Comparison of ENCODE assay signal across 23 mouse cellular contexts in genomic region chr4:45524602-45525001, GRCm38 (mm10). TPM values are rescaled to one million over a fixed set of nuclear protein-coding genes. Genes with fewer than 3 reads are reported as not detected.
A peak's percentile ranks its signal among the peaks of the same experiment; 100 is the strongest.
DNase-seq lines count a peak whose midpoint lies in the region; ATAC-seq and TF ChIP-seq lines count a peak whose summit lies in the region.
"Had no signal": no experiment of that assay in that cellular context is flagged by ENCODE, and none has a peak within 500 bp of the region (broad histone marks: within the 10 kb centered on the region; RNA-seq: fewer than 3 reads in every experiment).

No protein-coding gene starts in this region.

- WGBS in kidney, adult 2 months, result 88% methylated on average over 4 of the region's 4 CpGs
- 79% methylated on average over 4 of the region's 4 CpGs for WGBS in liver, adult 2 months
- WGBS in liver, postnatal 0 days (ENCODE audit: insufficient replicate concordance), result 67% methylated on average over 4 of the region's 4 CpGs

- no peak for TF ChIP-seq POLR2A in kidney, adult 2 months (IDR thresholded peaks at IDR 0.05; ENCODE audit: low read depth, low read length)
- no peak for TF ChIP-seq POLR2A in liver, adult 2 months (IDR thresholded peaks at IDR 0.05; ENCODE audit: extremely low read depth, insufficient read depth, low read length)
- TF ChIP-seq POLR2A in myocyte (IDR thresholded peaks at IDR 0.05; ENCODE audit: insufficient read length, low read depth), result no peak

- 0 out of 2 replicates have a peak overlapping the region, but pooled peaks have one; percentile 6 for H3K27ac ChIP-seq in kidney, adult 2 months (ENCODE audit: insufficient read depth, low read depth, low read length)
- H3K27ac ChIP-seq in liver, adult 2 months (replicated peaks; ENCODE audit: insufficient read depth, low read depth, low read length), result peak overlapping the region; percentile 54
- H3K27ac ChIP-seq in liver, postnatal 0 days (ENCODE audit: low read depth), result no peak overlapping the region
- H3K27ac ChIP-seq: embryonic facial prominence, embryonic 12.5 days; forebrain, embryonic 12.5 days; hindbrain, embryonic 12.5 days had no signal

- H3K4me3 ChIP-seq in kidney, adult 2 months (ENCODE audit: insufficient read depth, low read depth, low read length), result no peak overlapping the region
- H3K4me3 ChIP-seq in liver, adult 2 months (ENCODE audit: insufficient read depth, low read depth, low read length), result no peak overlapping the region
- H3K4me3 ChIP-seq in liver, postnatal 0 days (ENCODE audit: low read depth, low read length), result no peak overlapping the region
- H3K4me3 ChIP-seq in myocyte, result no peak overlapping the region
- H3K4me3 ChIP-seq: embryonic facial prominence, embryonic 12.5 days; forebrain, embryonic 12.5 days; hindbrain, embryonic 12.5 days had no signal

- intact Hi-C loops in left cerebral cortex, postnatal 25 days (cut with DNase I), result loop anchor here (5.0 kb wide), 1 partner anchor 77 kb away; no protein-coding TSS in a partner anchor

- no peaks in the 10 kb centered on the region for H3K27me3 ChIP-seq in kidney, adult 2 months (replicated peaks; ENCODE audit: control insufficient read depth, insufficient read depth, low read length)
- H3K27me3 ChIP-seq in liver, adult 2 months (ENCODE audit: control insufficient read depth, insufficient read depth, low read length), result no peaks in the 10 kb centered on the region
- peaks cover 17% of the 10 kb centered on the region for H3K27me3 ChIP-seq in liver, postnatal 0 days (ENCODE audit: insufficient read depth, low read length)
- H3K27me3 ChIP-seq in myocyte (ENCODE audit: control insufficient read depth, insufficient read depth, insufficient read length), result no peaks in the 10 kb centered on the region
- H3K27me3 ChIP-seq: embryonic facial prominence, embryonic 12.5 days; Patski had no signal

- H3K9me3 ChIP-seq in liver, postnatal 0 days (ENCODE audit: low read length), result no peaks in the 10 kb centered on the region
- H3K9me3 ChIP-seq: embryonic facial prominence, embryonic 12.5 days; forebrain, embryonic 12.5 days; hindbrain, embryonic 12.5 days had no signal

- no peak for TF ChIP-seq CTCF in kidney, adult 2 months (conservative IDR thresholded peaks at IDR 0.05; ENCODE audit: insufficient read depth, insufficient read length, low read depth, low read length)
- no peak for TF ChIP-seq CTCF in liver, adult 2 months (IDR thresholded peaks at IDR 0.05; ENCODE audit: low read depth, low read length)
- no peak for TF ChIP-seq CTCF in liver, postnatal 0 days (IDR thresholded peaks at IDR 0.05; ENCODE audit: low read depth)

- H3K4me1 ChIP-seq in kidney, adult 2 months (ENCODE audit: control insufficient read depth, insufficient read depth, low read length), result peaks cover 59% of the 10 kb centered on the region
- peaks cover 54% of the 10 kb centered on the region for H3K4me1 ChIP-seq in liver, adult 2 months (ENCODE audit: control insufficient read depth, insufficient read depth, low read length)
- H3K4me1 ChIP-seq in liver, postnatal 0 days (ENCODE audit: insufficient read depth), result peaks cover 58% of the 10 kb centered on the region

- no peak for TF ChIP-seq EP300 in liver, postnatal 0 days (IDR thresholded peaks at IDR 0.05; ENCODE audit: low read depth)

- no peak overlapping the region for H3ac ChIP-seq in myocyte (ENCODE audit: control insufficient read depth, insufficient read length)

- H3K79me2 ChIP-seq in liver, adult 2 months (ENCODE audit: control insufficient read depth, insufficient read depth, low read length), result peaks cover 46% of the 10 kb centered on the region
- H3K79me2 ChIP-seq in myocyte (ENCODE audit: control insufficient read depth, insufficient read depth), result peaks cover 99% of the 10 kb centered on the region

- H3K36me3 ChIP-seq in kidney, adult 2 months (ENCODE audit: control insufficient read depth, insufficient read depth, low read length), result no peaks in the 10 kb centered on the region
- H3K36me3 ChIP-seq in liver, adult 2 months (ENCODE audit: control insufficient read depth, insufficient read depth, low read length), result no peaks in the 10 kb centered on the region; the same call in 1 of the 2 replicates
- no peaks in the 10 kb centered on the region for H3K36me3 ChIP-seq in liver, postnatal 0 days (replicated peaks; ENCODE audit: insufficient read depth, low read length)
- peaks cover 12% of the 10 kb centered on the region for H3K36me3 ChIP-seq in myocyte (ENCODE audit: control insufficient read depth, insufficient read depth)
- H3K36me3 ChIP-seq: embryonic facial prominence, embryonic 12.5 days; forebrain, embryonic 12.5 days; hindbrain, embryonic 12.5 days had no signal

- ATAC-seq in liver, postnatal 0 days, result no peak
- ATAC-seq: CD4-positive, CD25-positive, alpha-beta regulatory T cell, adult 4 months; forebrain, embryonic 16.5 days; hindbrain, embryonic 16.5 days; inflammation-experienced regulatory T-cells, adult 6 months; Patski had no signal

- H3K4me2 ChIP-seq in liver, postnatal 0 days (ENCODE audit: low read depth, low read length), result no peak overlapping the region
- H3K4me2 ChIP-seq in myocyte (ENCODE audit: low read depth), result peak overlapping the region; percentile 30
- H3K4me2 ChIP-seq: embryonic facial prominence, embryonic 12.5 days; hindbrain, embryonic 12.5 days had no signal

- H3K9ac ChIP-seq in liver, adult 2 months (ENCODE audit: low read depth, low read length), result no peak overlapping the region
- no peak overlapping the region for H3K9ac ChIP-seq in liver, postnatal 0 days (replicated peaks)
- H3K9ac ChIP-seq: embryonic facial prominence, embryonic 12.5 days; forebrain, embryonic 12.5 days; hindbrain, embryonic 12.5 days had no signal

- DNase-seq in kidney, adult 2 months, result no peak
- DNase-seq in kidney, postnatal 4 days, result no peak
- DNase-seq in liver, adult 2 months (ENCODE audit: extremely low read depth, low read depth, low spot score), result no peak
- DNase-seq in liver, postnatal 0 days, result no peak
- peak; percentile 39 for DNase-seq in ES-CJ7 (ENCODE audit: low read depth, low spot score)
- DNase-seq in left cerebral cortex, postnatal 25 days (ENCODE audit: low spot score in 2 of 2), result no peak
- DNase-seq: adrenal gland, postnatal 10 days; cerebellum, adult 11 months; cerebellum, adult 8-10 months; cerebellum, postnatal 14 days; embryo, embryonic 11 days; gastrocnemius, postnatal 10 days; heart, postnatal 10 days; heart, postnatal 4 days had no signal

TF ChIP-seq in myocyte, 11 proteins besides CTCF, POLR2A, EP300 and RAD21:
- TF ChIP-seq E2F4 (IDR thresholded peaks at IDR 0.05; ENCODE audit: insufficient read depth) (no peak), SRF (IDR thresholded peaks at IDR 0.05; ENCODE audit: control insufficient read depth, insufficient read length, low read depth) (no peak), TCF3 (IDR thresholded peaks at IDR 0.05; ENCODE audit: insufficient read length, low read depth) (peak; percentile 76), MYOG (IDR thresholded peaks at IDR 0.05; ENCODE audit: control insufficient read depth in 1 of 3, insufficient read depth in 1 of 3, insufficient read length in 2 of 3, low read depth in 2 of 3) (peak; percentile 60 to 89 (median 86)), POLR2AphosphoS2 (IDR thresholded peaks at IDR 0.05; ENCODE audit: insufficient read length, low read depth) (no peak), TCF12 (IDR thresholded peaks at IDR 0.05; ENCODE audit: insufficient read depth, poor library complexity, severe bottlenecking) (peak; percentile 68), CEBPB (IDR thresholded peaks at IDR 0.05; ENCODE audit: insufficient read depth, poor library complexity, severe bottlenecking) (no peak), MAX (IDR thresholded peaks at IDR 0.05; ENCODE audit: low read depth) (no peak), MYOD1 (IDR thresholded peaks at IDR 0.05; ENCODE audit: control insufficient read depth in 1 of 3, insufficient read length in 2 of 3, low read depth in 2 of 3) (peak; percentile 95 to 97 (median 96)), REST (IDR thresholded peaks at IDR 0.05; ENCODE audit: insufficient read depth, insufficient read length) (no peak), USF1 (IDR thresholded peaks at IDR 0.05; ENCODE audit: low read depth) (no peak)

RNA-seq across cellular contexts. Expression of gene Shb, which starts 7.7 kb away (rescaled TPM):
- polyA plus RNA-seq in kidney, adult 2 months (2012; rRNA removed), result 57.1 and 59.4 TPM in 2 replicates
- 16.1 and 17.1 TPM in 2 replicates for total RNA-seq in liver, adult 2 months (2014; rRNA removed)
- 42.1 and 65.7 TPM in 2 replicates for polyA plus RNA-seq in liver, adult 2 months (2012; rRNA removed)
- 2.5 and 3.2 TPM in 2 replicates for polyA plus RNA-seq in liver, postnatal 0 days (2015; fragmentation: Nextera tagmentation; extraction: Ambion mirVana)
- polyA plus RNA-seq in myocyte (2012; fragmentation: generic; extraction: Trizol), result 46.3 TPM
- 10 to 100 TPM in 1 of 2 experiments, 1 to 10 TPM in 1; 9.0 to 11.8 TPM for total RNA-seq in left cerebral cortex, postnatal 25 days (2021)

Comparison
In these comparisons a context has a peak if more than half of its experiments do, and no peak if none do; other contexts are left out.
1. RNA of gene Shb, which starts 7.7 kb away (polyA plus RNA-seq): 57.1 to 59.4 TPM in kidney, adult 2 months, 46.3 TPM in myocyte (single experiment) and 42.1 to 65.7 TPM in liver, adult 2 months; 2.5 to 3.2 TPM in liver, postnatal 0 days; every median in the first group is over 10 times any median in the second.